Mouse (Mus musculus) heart, embryonic 15.5 days (tissue): ENCODE results near the gene Plvap. TPM values are rescaled to one million over a fixed set of nuclear protein-coding genes. Genes with fewer than 3 reads are reported as not detected.

Source experiments
- polyA plus RNA-seq: library from polyadenylated mRNA; unstranded; fragments of >200 nt; fragmentation: Nextera tagmentation; extraction: Ambion mirVana; gene quantifications from 2 replicates; pipeline ENCODE4 v1.2.1, GENCODE M21; 2015

Gene Plvap
- polyA plus RNA-seq, 1 experiment from 2014 or later: 87.2 TPM

Other genes starting within 250 kb of the Plvap start
- gene Myo9b, start 239.0 kb downstream of the Plvap start, polyA plus RNA-seq: 13.6 and 20.2 TPM in 2 replicates
- gene Haus8, start 238.8 kb downstream of the Plvap start, polyA plus RNA-seq: 114 and 120 TPM in 2 replicates
- 67.6 and 75.3 TPM in 2 replicates for gene Use1, start 144.9 kb downstream of the Plvap start, polyA plus RNA-seq
- gene Ocel1, start 140.5 kb downstream of the Plvap start, polyA plus RNA-seq: 4.9 and 7.2 TPM in 2 replicates
- 43.4 and 51.5 TPM in 2 replicates for gene Nr2f6, start 129.8 kb downstream of the Plvap start, polyA plus RNA-seq
- 14.6 and 17.3 TPM in 2 replicates for gene Ushbp1, start 116.0 kb downstream of the Plvap start, polyA plus RNA-seq
- gene Babam1, start 114.9 kb downstream of the Plvap start, polyA plus RNA-seq: 75.5 and 89.9 TPM in 2 replicates
- 23.0 and 34.0 TPM in 2 replicates for gene Ankle1, start 105.7 kb downstream of the Plvap start, polyA plus RNA-seq
- gene Abhd8, start 48.1 kb downstream of the Plvap start, polyA plus RNA-seq: 34.6 and 45.0 TPM in 2 replicates
- gene Mrpl34, start 46.8 kb downstream of the Plvap start, polyA plus RNA-seq: 149 and 188 TPM in 2 replicates
- 68.4 and 84.1 TPM in 2 replicates for gene Dda1, start 42.6 kb downstream of the Plvap start, polyA plus RNA-seq
- 0.81 and 1.9 TPM in 2 replicates for gene Ano8, start 25.8 kb downstream of the Plvap start, polyA plus RNA-seq
- 10.5 and 11.8 TPM in 2 replicates for gene Gtpbp3, start 23.6 kb downstream of the Plvap start, polyA plus RNA-seq
- 0.30 and 0.48 TPM in 2 replicates for gene Ccdc194, start 14.0 kb upstream of the Plvap start, polyA plus RNA-seq
- gene Bst2, start 25.7 kb upstream of the Plvap start, polyA plus RNA-seq: 34.6 and 45.1 TPM in 2 replicates
- 51.1 and 65.2 TPM in 2 replicates for gene Mvb12a, start 31.2 kb upstream of the Plvap start, polyA plus RNA-seq
- gene Tmem221, start 47.1 kb upstream of the Plvap start, polyA plus RNA-seq: 0.42 and 1.1 TPM in 2 replicates
- 0.08 TPM in 1 of 2 replicates, not detected in the other for gene Nxnl1, start 54.8 kb upstream of the Plvap start, polyA plus RNA-seq
- 18.8 and 27.8 TPM in 2 replicates for gene Slc27a1, start 57.1 kb upstream of the Plvap start, polyA plus RNA-seq
- 159 and 171 TPM in 2 replicates for gene Pgls, start 80.4 kb upstream of the Plvap start, polyA plus RNA-seq
- 2.1 and 3.1 TPM in 2 replicates for gene Fam129c, start 85.9 kb upstream of the Plvap start, polyA plus RNA-seq
- gene Colgalt1, start 99.2 kb upstream of the Plvap start, polyA plus RNA-seq: 50.4 and 64.5 TPM in 2 replicates
- 0.49 and 0.75 TPM in 2 replicates for gene Unc13a, start 160.0 kb upstream of the Plvap start, polyA plus RNA-seq
- 6.9 and 11.4 TPM in 2 replicates for gene Jak3, start 164.5 kb upstream of the Plvap start, polyA plus RNA-seq
- gene Insl3, start 177.5 kb upstream of the Plvap start, polyA plus RNA-seq: 1.7 and 3.8 TPM in 2 replicates
- 3.4 and 4.0 TPM in 2 replicates for gene B3gnt3, start 190.0 kb upstream of the Plvap start, polyA plus RNA-seq
- gene Fcho1, start 214.0 kb upstream of the Plvap start, polyA plus RNA-seq: 1.9 and 13.2 TPM in 2 replicates